Mouse (Mus musculus) midbrain, postnatal 0 days (tissue): ENCODE measurements around the gene Exosc5. TPM values are rescaled to one million over a fixed set of nuclear protein-coding genes. Genes with fewer than 3 reads are reported as not detected.

Experiments
- ATAC-seq: fragments of 200-750 bp; cut with Nextera tagmentation; 2 replicates; pipeline ENCODE4 v1.8.0; 2017; ENCODE audit warnings: moderate number of reproducible peaks, mild to moderate bottlenecking, moderate TSS enrichment, moderate library complexity; ENCODE audit not compliant: low FRiP score
- DNase-seq: peaks from one replicate; pipeline ENCODE4 v3.0.0-alpha.2; 2015; ENCODE audit warnings: low spot score
- H3K27ac ChIP-seq: fragments of 300-500 bp; sonication (generic); 2 replicates; pipeline ENCODE4 v1.5.1; 2014; ENCODE audit warnings: low read depth, mild to moderate bottlenecking, low read length, mixed read lengths
- H3K27me3 ChIP-seq: fragments of 300-500 bp; sonication (generic); 2 replicates; pipeline ENCODE4 v1.6.1; 2014; ENCODE audit warnings: low read length, control low read depth, mixed read lengths; ENCODE audit not compliant: insufficient read depth
- H3K36me3 ChIP-seq: fragments of 300-500 bp; sonication (generic); 2 replicates; pipeline ENCODE4 v1.6.1; 2014; ENCODE audit warnings: low read length, control low read depth, mixed read lengths; ENCODE audit not compliant: insufficient read depth
- H3K4me1 ChIP-seq: fragments of 300-500 bp; sonication (generic); 2 replicates; pipeline ENCODE4 v1.6.1; 2014; ENCODE audit warnings: mild to moderate bottlenecking, control low read depth, antibody characterized with exemption, low read length, mixed read lengths; ENCODE audit not compliant: insufficient read depth
- H3K4me2 ChIP-seq: fragments of 300-500 bp; sonication (generic); 2 replicates; pipeline ENCODE4 v1.6.1; 2014; ENCODE audit warnings: low read depth, mild to moderate bottlenecking, low read length, mixed read lengths; ENCODE audit not compliant: poor library complexity, severe bottlenecking
- H3K4me3 ChIP-seq: fragments of 300-500 bp; sonication (generic); 2 replicates; pipeline ENCODE4 v1.5.1; 2014; ENCODE audit warnings: low read depth, mild to moderate bottlenecking, low read length, moderate library complexity
- H3K9ac ChIP-seq: fragments of 300-500 bp; sonication (generic); replicated peaks from 2 replicates; pipeline ENCODE4 v1.6.1; 2014; ENCODE audit warnings: mild to moderate bottlenecking, low read length, moderate library complexity, mixed read lengths; ENCODE audit not compliant: poor library complexity, severe bottlenecking
- H3K9me3 ChIP-seq: fragments of 300-500 bp; sonication (generic); 2 replicates; pipeline ENCODE4 v1.6.1; 2016; ENCODE audit warnings: low read length, control low read depth
- CTCF ChIP-seq: IDR thresholded peaks from 2 replicates; pipeline ENCODE4 v1.5.1; 2016; ENCODE audit warnings: antibody characterized with exemption, mild to moderate bottlenecking
- WGBS: fragments of 180-500 bp; shearing (Covaris S2); extraction: QIAGEN DNeasy Blood & Tissue Kit; methylation state at CpG from one replicate; pipeline ENCODE4 v1.1.7; 2014; 5-methylcytosine and 5-hydroxymethylcytosine counted together
- polyA plus RNA-seq: library from polyadenylated mRNA; unstranded; fragments of >200 nt; fragmentation: Nextera tagmentation; extraction: Ambion mirVana; gene quantifications from 2 replicates; pipeline ENCODE4 v1.2.1, GENCODE M21; 2015
- total RNA-seq: library from RNA; depleted of rRNA; stranded (reverse); fragments of >200 nt; gene quantifications from 2 replicates; pipeline ENCODE4 v1.2.3, GENCODE M21; 2014

Exosc5 gene
- total and polyA plus RNA-seq, 2 experiments from 2014 or later: 27.3 to 29.4 TPM

- Histone ChIP-seq H3K36me3 (peaks cover 24% of the 10 kb centered on the region), H3K4me1 (no peaks in the 10 kb centered on the region), H3K9me3 (no peaks in the 10 kb centered on the region), H3K9ac (no peak overlapping the region), H3K4me3 (no peak overlapping the region), H3K27me3 (peaks cover 12% of the 10 kb centered on the region), H3K4me2 (no peak overlapping the region), H3K27ac (no peak overlapping the region)
- ATAC-seq: no peak
- TF ChIP-seq CTCF: no peak
- DNase-seq: no peak
- WGBS: 91% methylated on average over 11 of the region's 11 CpGs
These were observed 35.0 kb upstream of the Exosc5 start for GRCm38 (mm10) chr7:25623857-25624370.

- Histone ChIP-seq H3K4me1 (no peaks in the 10 kb centered on the region), H3K9me3 (no peaks in the 10 kb centered on the region), H3K4me2 (no peak overlapping the region), H3K4me3 (no peak overlapping the region), H3K9ac (no peak overlapping the region), H3K36me3 (peaks cover 34% of the 10 kb centered on the region), H3K27me3 (peaks cover 13% of the 10 kb centered on the region), H3K27ac (no peak overlapping the region)
- ATAC-seq: no peak
- no peak for TF ChIP-seq CTCF
- DNase-seq: no peak
- 74% methylated on average over 5 of the region's 5 CpGs for WGBS
These were observed 34.1 kb upstream of the Exosc5 start for GRCm38 (mm10) chr7:25624851-25625250.

- TF ChIP-seq CTCF: peak; percentile 60
- no peaks in the 10 kb centered on the region for H3K9me3 ChIP-seq
- no peak for DNase-seq
- peaks cover 13% of the 10 kb centered on the region for H3K27me3 ChIP-seq
- no peak overlapping the region for H3K9ac ChIP-seq
- H3K4me3 ChIP-seq: no peak overlapping the region
- peaks cover 42% of the 10 kb centered on the region for H3K36me3 ChIP-seq
- H3K27ac ChIP-seq: no peak overlapping the region
- ATAC-seq: no peak
- no peaks in the 10 kb centered on the region for H3K4me1 ChIP-seq
- no peak overlapping the region for H3K4me2 ChIP-seq
- WGBS: 79% methylated on average over 10 of the region's 10 CpGs
These were observed 33.2 kb upstream of the Exosc5 start for GRCm38 (mm10) chr7:25625594-25626250.

- ATAC-seq (no peak), DNase-seq (no peak)
- H3K36me3 ChIP-seq: peaks cover 49% of the 10 kb centered on the region
- peak within 1 kb of the TSS; percentile 32 for H3K4me2 ChIP-seq
- H3K4me3 ChIP-seq: peak within 1 kb of the TSS; percentile 9; the same call in 1 of the 2 replicates
- no peaks in the 10 kb centered on the region for H3K4me1 ChIP-seq
- TF ChIP-seq CTCF: no peak
- H3K27ac ChIP-seq: no peak within 1 kb of the TSS
- no peak within 1 kb of the TSS for H3K9ac ChIP-seq
- H3K27me3 ChIP-seq: peaks cover 13% of the 10 kb centered on the region
- 25% methylated on average over 28 of the region's 29 CpGs for WGBS
- no peaks in the 10 kb centered on the region for H3K9me3 ChIP-seq
These were observed 32.2 kb upstream of the Exosc5 start, which contains the start of gene B3gnt8 for GRCm38 (mm10) chr7:25626509-25627430. B3gnt8 (plus strand) TSS chr7:25626654.

GRCm38 (mm10) chr7:25627431-25628322 lies 31.3 kb upstream of the Exosc5 start:
- 19% methylated on average over 33 of the region's 38 CpGs for WGBS
- H3K27me3 ChIP-seq: peaks cover 13% of the 10 kb centered on the region
- H3K9ac ChIP-seq: no peak overlapping the region
- no peaks in the 10 kb centered on the region for H3K4me1 ChIP-seq
- no peak for ATAC-seq
- no peak for TF ChIP-seq CTCF
- H3K4me3 ChIP-seq: peak overlapping the region; percentile 9; the same call in 1 of the 2 replicates
- peak overlapping the region; percentile 32 for H3K4me2 ChIP-seq
- DNase-seq: no peak
- no peak overlapping the region for H3K27ac ChIP-seq
- no peaks in the 10 kb centered on the region for H3K9me3 ChIP-seq
- H3K36me3 ChIP-seq: peaks cover 50% of the 10 kb centered on the region
